Mouse (Mus musculus) erythroblast, embryonic 14.5 days (primary cell): Measurements from ENCODE around the gene Gm11273. TPM values are rescaled to one million over a fixed set of nuclear protein-coding genes. Genes with fewer than 3 reads are reported as not detected.

ENCODE experiments used
- H3K27me3 ChIP-seq: 2 replicates; pipeline ENCODE4 v1.6.1; 2012; ENCODE audit warnings: inconsistent platforms; ENCODE audit not compliant: control insufficient read depth
- H3K36me3 ChIP-seq: 2 replicates; pipeline ENCODE4 v1.6.1; 2012; ENCODE audit warnings: mild to moderate bottlenecking, inconsistent platforms; ENCODE audit not compliant: control insufficient read depth
- H3K4me1 ChIP-seq: 2 replicates; pipeline ENCODE4 v1.6.1; 2012; ENCODE audit warnings: inconsistent platforms; ENCODE audit not compliant: control insufficient read depth
- H3K4me3 ChIP-seq: replicated peaks from 2 replicates; pipeline ENCODE3; 2012; ENCODE audit warnings: moderate library complexity, mild to moderate bottlenecking, inconsistent platforms
- H3K9me3 ChIP-seq: 2 replicates; pipeline ENCODE4 v1.6.1; 2012; ENCODE audit warnings: low read length, inconsistent platforms, mixed read lengths; ENCODE audit not compliant: control insufficient read depth
- GATA1 ChIP-seq: IDR thresholded peaks from 2 replicates; pipeline ENCODE4 v1.6.1; 2012; ENCODE audit warnings: low read length, inconsistent platforms, mixed read lengths
- TAL1 ChIP-seq: IDR thresholded peaks from 3 replicates; pipeline ENCODE4 v1.6.1; 2012; ENCODE audit warnings: low read length, inconsistent platforms, mixed read lengths
- polyA plus RNA-seq: library from polyadenylated mRNA; stranded (reverse); fragments of >175 nt; gene quantifications from 2 replicates; pipeline ENCODE4 v1.2.3, GENCODE M21; 2012

The Gm11273 gene
- polyA plus RNA-seq, 1 experiment, result 5.8 TPM

GRCm38 (mm10) chr13:21456347-21456746, 44.9 kb downstream of the Gm11273 start:
- Histone ChIP-seq H3K4me3 (no peak overlapping the region), H3K4me1 (peaks cover 16% of the 10 kb centered on the region), H3K9me3 (no peaks in the 10 kb centered on the region), H3K27me3 (peaks cover 30% of the 10 kb centered on the region), H3K36me3 (peaks cover 2% of the 10 kb centered on the region; the same call in 1 of the 2 replicates)
- TF ChIP-seq GATA1, result no peak
- no peak for TF ChIP-seq TAL1

- peak overlapping the region; percentile 72 for H3K4me3 ChIP-seq
- peaks cover 15% of the 10 kb centered on the region for H3K4me1 ChIP-seq
- peaks cover 2% of the 10 kb centered on the region for H3K36me3 ChIP-seq
- TF ChIP-seq GATA1 (no peak), TAL1 (no peak)
- H3K9me3 ChIP-seq, result no peaks in the 10 kb centered on the region
- peaks cover 27% of the 10 kb centered on the region for H3K27me3 ChIP-seq
Measured at GRCm38 (mm10) chr13:21454133-21454532, 47.1 kb downstream of the Gm11273 start.

- no peaks in the 10 kb centered on the region for H3K9me3 ChIP-seq
- H3K27me3 ChIP-seq, result peaks cover 27% of the 10 kb centered on the region
- H3K36me3 ChIP-seq, result peaks cover 8% of the 10 kb centered on the region
- TF ChIP-seq TAL1 (no peak), GATA1 (no peak)
- H3K4me1 ChIP-seq, result peaks cover 15% of the 10 kb centered on the region
- H3K4me3 ChIP-seq, result peak within 1 kb of the TSS; percentile 72
Measured at GRCm38 (mm10) chr13:21453449-21453848, 47.8 kb downstream of the Gm11273 start, which contains the start of gene Zscan26. Zscan26 (minus strand) TSS chr13:21453730.

- peaks cover 27% of the 10 kb centered on the region for H3K27me3 ChIP-seq
- no peaks in the 10 kb centered on the region for H3K9me3 ChIP-seq
- TF ChIP-seq GATA1 (no peak), TAL1 (no peak)
- H3K4me1 ChIP-seq, result peaks cover 15% of the 10 kb centered on the region
- H3K4me3 ChIP-seq, result peak overlapping the region; percentile 72
- H3K36me3 ChIP-seq, result peaks cover 10% of the 10 kb centered on the region
Measured at GRCm38 (mm10) chr13:21453042-21453441, 48.2 kb downstream of the Gm11273 start.

Other genes starting within 250 kb of the Gm11273 start
- gene Gpx5, start 208.7 kb downstream of the Gm11273 start, polyA plus RNA-seq, result not detected in 2 replicates
- gene Gpx6, start 189.3 kb downstream of the Gm11273 start, polyA plus RNA-seq, result not detected in 2 replicates
- not detected in 2 replicates for gene Olfr1367, start 154.5 kb downstream of the Gm11273 start, polyA plus RNA-seq
- 0.04 and 0.09 TPM in 2 replicates for gene Zscan12, start 138.6 kb downstream of the Gm11273 start, polyA plus RNA-seq
- gene Zkscan3, start 98.7 kb downstream of the Gm11273 start, polyA plus RNA-seq, result 0.69 and 0.93 TPM in 2 replicates
- 0.04 and 0.05 TPM in 2 replicates for gene Pgbd1, start 60.4 kb downstream of the Gm11273 start, polyA plus RNA-seq
- gene Zscan26, start 47.7 kb downstream of the Gm11273 start, polyA plus RNA-seq, result 0.08 and 0.09 TPM in 2 replicates
- gene Nkapl, start 32.9 kb downstream of the Gm11273 start, polyA plus RNA-seq, result 0.37 and 0.41 TPM in 2 replicates
- gene Zkscan4, start 22.5 kb downstream of the Gm11273 start, polyA plus RNA-seq, result 0.01 TPM in 1 of 2 replicates, not detected in the other
- not detected in 2 replicates for gene Gm10065, start 22.0 kb downstream of the Gm11273 start, polyA plus RNA-seq
- gene AK157302, start 6.2 kb downstream of the Gm11273 start, polyA plus RNA-seq, result 0.05 and 0.06 TPM in 2 replicates
- gene Zkscan8, start 29.7 kb upstream of the Gm11273 start, polyA plus RNA-seq, result 0.01 and 0.14 TPM in 2 replicates
- gene Olfr1366, start 41.4 kb upstream of the Gm11273 start, polyA plus RNA-seq, result not detected in 2 replicates
- gene Olfr1535, start 58.5 kb upstream of the Gm11273 start, polyA plus RNA-seq, result not detected in 2 replicates
- not detected in 2 replicates for gene Olfr1364, start 80.3 kb upstream of the Gm11273 start, polyA plus RNA-seq
- not detected in 2 replicates for gene Olfr1362, start 112.6 kb upstream of the Gm11273 start, polyA plus RNA-seq
- gene Olfr11, start 141.1 kb upstream of the Gm11273 start, polyA plus RNA-seq, result 0.04 TPM in 1 of 2 replicates, not detected in the other
- not detected in 2 replicates for gene Olfr1361, start 162.0 kb upstream of the Gm11273 start, polyA plus RNA-seq
- not detected in 2 replicates for gene Olfr1360, start 176.0 kb upstream of the Gm11273 start, polyA plus RNA-seq
- not detected in 2 replicates for gene Olfr1359, start 196.7 kb upstream of the Gm11273 start, polyA plus RNA-seq
- 2.0 and 7.9 TPM in 2 replicates for gene Hist1h2bl, start 214.7 kb upstream of the Gm11273 start, polyA plus RNA-seq
- gene Hist1h2ai, start 215.0 kb upstream of the Gm11273 start, polyA plus RNA-seq, result 28.0 and 37.9 TPM in 2 replicates
- gene Hist1h3h, start 216.2 kb upstream of the Gm11273 start, polyA plus RNA-seq, result 27.8 and 67.4 TPM in 2 replicates
- gene Hist1h2bm, start 220.6 kb upstream of the Gm11273 start, polyA plus RNA-seq, result 1.8 and 3.9 TPM in 2 replicates
- gene Hist1h4j, start 233.6 kb upstream of the Gm11273 start, polyA plus RNA-seq, result 1.3 and 2.7 TPM in 2 replicates
- 23.3 and 64.1 TPM in 2 replicates for gene Hist1h4k, start 249.1 kb upstream of the Gm11273 start, polyA plus RNA-seq